Mouse (Mus musculus) liver, adult 2 months (tissue): ENCODE results near the gene Gm10271.

ENCODE experiments used
- CTCF ChIP-seq: fragments of 200-500 bp; IDR thresholded peaks from 2 replicates; pipeline ENCODE4 v1.5.1; 2011; ENCODE audit warnings: low read depth, low read length, control low read depth
- POLR2A ChIP-seq: fragments of 200-500 bp; IDR thresholded peaks from 2 replicates; pipeline ENCODE4 v1.6.1; 2011; ENCODE audit warnings: low read length, control low read depth; ENCODE audit not compliant: insufficient read depth; ENCODE audit errors: extremely low read depth

- TF ChIP-seq CTCF (no peak), POLR2A (no peak)
Measured at GRCm38 (mm10) chr10:116914586-116914985, 57.8 kb downstream of the Gm10271 start.
